Mouse (Mus musculus) lung, postnatal 25 days (tissue): ENCODE measurements at regions not wholly inside any gene's neighbourhood (a gene's known extent, or its start where the extent isn't known, plus 50 kb on each side); places are given as distances from the start of the nearest gene placed in this dataset.

Experiments
- DNase-seq: peaks from one replicate; pipeline ENCODE4 v3.0.0; 2022; ENCODE audit warnings: low spot score

- DNase-seq = no peak
Observed at GRCm38 (mm10) chr15:87480758-87481157, 63.3 kb upstream of the Fam19a5 start.
